Mouse (Mus musculus): ENCODE data around the gene Dcpp2. TPM values are rescaled to one million over a fixed set of nuclear protein-coding genes. Genes with fewer than 3 reads are reported as not detected.
"Not testable (repeated sequence)": the region's sequence is repeated elsewhere in the genome, so short reads cannot be mapped to it uniquely, and the experiment has no call there.

Dcpp2 gene
- not detected in 2 replicates for polyA plus RNA-seq (2016; fragmentation: Nextera tagmentation; extraction: Ambion mirVana)

DNA sequence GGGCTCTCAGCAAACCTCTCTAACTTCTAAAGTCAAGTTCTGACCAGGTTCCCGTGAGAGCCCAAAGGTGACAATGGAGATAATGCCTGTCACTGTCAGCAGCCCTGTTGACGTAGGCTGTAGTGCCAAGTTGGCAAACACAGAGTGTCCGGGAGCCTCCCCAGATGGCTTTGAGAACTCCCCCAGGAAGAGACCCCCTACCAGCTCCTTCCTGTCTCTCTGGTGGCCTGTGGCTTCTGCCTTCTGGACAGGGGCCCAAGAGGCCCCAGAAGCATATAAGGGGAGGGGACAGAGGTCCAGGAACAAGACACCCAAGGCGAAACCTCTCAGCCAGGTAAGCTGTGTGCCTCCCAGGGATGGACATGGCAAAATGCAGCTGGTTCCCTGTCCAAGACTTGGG lies at the start of gene Dcpp2, which contains the start of gene Dcpp1:
Dcpp2 (plus strand) TSS at position 305 of the 400 bp plus-strand sequence.
Dcpp1 (plus strand) TSS at position 301 of the 400 bp plus-strand sequence.
- 84% methylated on average over 4 of the region's 4 CpGs for WGBS
- not testable (repeated sequence) for H3K27me3 ChIP-seq; H3K9me3 ChIP-seq; ATAC-seq (ENCODE audit: insufficient number of reproducible peaks, insufficient read depth, low FRiP score, low TSS enrichment); H3K4me3 ChIP-seq; H3K4me2 ChIP-seq (replicated peaks); H3K36me3 ChIP-seq; H3K9ac ChIP-seq; H3K27ac ChIP-seq; H3K4me1 ChIP-seq

DNA sequence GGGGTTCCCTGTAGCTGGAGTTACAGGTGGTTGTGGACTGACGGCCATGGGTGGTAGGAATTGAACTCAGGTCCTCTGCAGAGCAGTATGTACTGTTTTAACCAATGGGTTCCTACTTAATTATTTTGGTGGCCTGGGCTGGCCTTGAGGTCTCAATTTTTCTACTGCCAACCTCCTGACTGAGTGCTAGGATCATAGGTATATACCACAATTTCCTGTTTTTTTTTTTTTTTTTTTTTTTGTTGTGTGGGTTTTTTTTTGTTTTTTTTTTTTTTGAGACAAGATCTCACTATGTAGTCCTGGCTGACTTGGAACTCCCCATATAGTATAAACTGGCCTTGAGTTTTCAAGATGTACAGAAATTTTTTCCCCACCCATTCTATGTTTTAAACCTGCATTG lies 49.5 kb upstream of the Dcpp2 start:
- Histone ChIP-seq H3K9me3 (no peaks in the 10 kb centered on the region), H3K27ac (no peak overlapping the region), H3K4me1 (peaks cover 12% of the 10 kb centered on the region; the same call in 1 of the 2 replicates), H3K4me3 (no peak overlapping the region), H3K9ac (no peak overlapping the region), H3K4me2 (replicated peaks) (no peak overlapping the region), H3K36me3 (peaks cover 6% of the 10 kb centered on the region), H3K27me3 (peaks cover 33% of the 10 kb centered on the region; the same call in 1 of the 2 replicates)
- ATAC-seq (ENCODE audit: insufficient number of reproducible peaks, insufficient read depth, low FRiP score, low TSS enrichment) = no peak
- 90% methylated on average over 1 of the region's 1 CpGs for WGBS

DNA sequence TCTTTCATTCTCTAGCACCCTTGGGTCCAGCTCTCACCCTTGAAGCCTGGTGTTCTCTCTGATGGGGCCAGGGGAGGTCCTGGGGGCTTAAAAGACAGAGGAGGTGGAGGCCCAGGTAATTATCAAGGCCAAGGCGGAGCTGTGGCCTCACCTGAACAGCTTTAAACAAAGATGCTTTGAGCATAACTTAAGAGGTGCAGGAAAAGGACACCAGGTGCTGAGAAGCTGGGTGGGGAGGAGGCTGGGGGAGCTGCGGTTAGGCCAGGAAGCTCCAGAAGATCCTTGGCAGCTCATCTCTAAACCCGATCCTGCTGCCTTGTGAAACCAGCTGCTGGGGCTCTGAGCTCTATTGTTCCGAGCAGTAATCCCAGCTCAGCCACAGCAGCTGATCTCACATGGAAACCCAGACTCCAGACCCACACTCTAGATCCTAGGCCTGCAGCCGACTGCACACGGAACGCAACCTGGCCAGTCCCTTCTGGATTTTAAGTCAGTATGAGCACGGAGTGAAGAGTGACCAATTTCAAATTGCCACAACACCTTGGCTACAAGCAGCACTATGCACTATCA lies 44.6 kb upstream of the Dcpp2 start, which contains the start of gene Prss33:
Prss33 (minus strand) TSS at position 51 of the 570 bp plus-strand sequence.
- Histone ChIP-seq H3K27me3 (peaks cover 34% of the 10 kb centered on the region; the same call in 1 of the 2 replicates), H3K27ac (no peak within 1 kb of the TSS), H3K4me2 (replicated peaks) (no peak within 1 kb of the TSS), H3K9ac (no peak within 1 kb of the TSS), H3K36me3 (no peaks in the 10 kb centered on the region), H3K9me3 (no peaks in the 10 kb centered on the region), H3K4me3 (no peak within 1 kb of the TSS), H3K4me1 (no peaks in the 10 kb centered on the region)
- no peak for ATAC-seq (ENCODE audit: insufficient number of reproducible peaks, insufficient read depth, low FRiP score, low TSS enrichment)
- 66% methylated on average over 8 of the region's 8 CpGs for WGBS

DNA sequence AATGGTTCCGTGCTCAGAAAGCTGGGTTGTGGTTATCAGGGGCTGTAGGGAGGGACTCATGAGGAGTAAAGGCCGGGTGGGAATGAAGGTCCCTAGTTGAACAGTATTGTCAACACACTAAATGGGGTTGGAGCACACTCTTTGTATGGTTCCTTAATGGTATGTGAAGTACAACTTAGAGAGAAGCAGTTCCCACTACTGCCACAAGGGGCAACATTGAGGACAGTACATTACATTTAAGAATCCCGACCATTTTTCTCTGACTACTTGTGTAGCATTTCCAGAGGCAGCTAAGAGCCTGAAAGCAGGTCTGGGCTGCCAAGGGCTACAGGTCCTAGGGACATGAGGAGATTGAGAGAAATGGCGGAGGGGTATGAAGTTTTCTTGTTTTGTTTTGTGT lies 39.5 kb upstream of the Dcpp2 start:
- Histone ChIP-seq H3K36me3 (no peaks in the 10 kb centered on the region), H3K27me3 (peaks cover 8% of the 10 kb centered on the region; the same call in 1 of the 2 replicates), H3K4me2 (replicated peaks) (no peak overlapping the region), H3K4me1 (no peaks in the 10 kb centered on the region), H3K9me3 (no peaks in the 10 kb centered on the region), H3K4me3 (no peak overlapping the region), H3K9ac (no peak overlapping the region), H3K27ac (no peak overlapping the region)
- no peak for ATAC-seq (ENCODE audit: insufficient number of reproducible peaks, insufficient read depth, low FRiP score, low TSS enrichment)
- WGBS = 33% methylated on average over 4 of the region's 4 CpGs

DNA sequence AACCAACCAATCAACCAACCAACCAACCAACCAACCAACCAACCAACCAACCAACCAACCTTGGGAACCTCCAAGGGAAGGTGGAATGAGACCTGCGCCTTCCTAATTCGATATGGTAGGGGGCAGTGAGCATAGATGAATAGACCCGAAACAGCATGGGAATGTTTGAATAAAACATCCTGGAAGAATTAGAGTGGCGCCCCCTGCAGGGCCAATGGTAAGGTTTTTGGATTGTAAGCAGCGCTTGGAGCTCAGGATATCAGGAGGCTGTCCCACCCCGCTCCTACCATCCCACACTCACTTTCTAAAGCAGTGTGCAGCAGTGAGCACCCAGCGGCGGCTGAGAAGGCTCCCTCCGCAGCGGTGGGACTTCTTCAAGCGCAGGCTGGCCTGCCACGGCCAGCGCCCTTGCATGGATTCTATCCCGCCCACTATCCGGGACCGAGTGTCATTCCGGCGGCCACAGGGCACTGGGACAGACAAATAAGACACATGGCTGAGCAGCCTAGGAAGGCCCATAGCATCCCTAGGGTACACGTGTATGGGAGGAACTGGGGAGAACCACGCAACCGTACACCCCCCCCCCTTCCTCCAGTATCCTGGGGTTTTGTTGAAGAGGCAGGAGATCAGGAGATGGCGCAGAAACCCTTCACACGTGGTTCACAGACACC lies 37.4 kb upstream of the Dcpp2 start:
- 0 out of 2 replicates have a peak overlapping the region, but pooled peaks have one; percentile 15 for H3K4me3 ChIP-seq
- H3K9ac ChIP-seq = no peak overlapping the region
- ATAC-seq (ENCODE audit: insufficient number of reproducible peaks, insufficient read depth, low FRiP score, low TSS enrichment) = no peak
- no peak overlapping the region for H3K27ac ChIP-seq
- H3K9me3 ChIP-seq = no peaks in the 10 kb centered on the region
- H3K36me3 ChIP-seq = no peaks in the 10 kb centered on the region
- H3K4me2 ChIP-seq (replicated peaks) = peak overlapping the region; percentile 40
- H3K27me3 ChIP-seq = peaks cover 5% of the 10 kb centered on the region; the same call in 1 of the 2 replicates
- 42% methylated on average over 23 of the region's 23 CpGs for WGBS
- no peaks in the 10 kb centered on the region for H3K4me1 ChIP-seq

DNA sequence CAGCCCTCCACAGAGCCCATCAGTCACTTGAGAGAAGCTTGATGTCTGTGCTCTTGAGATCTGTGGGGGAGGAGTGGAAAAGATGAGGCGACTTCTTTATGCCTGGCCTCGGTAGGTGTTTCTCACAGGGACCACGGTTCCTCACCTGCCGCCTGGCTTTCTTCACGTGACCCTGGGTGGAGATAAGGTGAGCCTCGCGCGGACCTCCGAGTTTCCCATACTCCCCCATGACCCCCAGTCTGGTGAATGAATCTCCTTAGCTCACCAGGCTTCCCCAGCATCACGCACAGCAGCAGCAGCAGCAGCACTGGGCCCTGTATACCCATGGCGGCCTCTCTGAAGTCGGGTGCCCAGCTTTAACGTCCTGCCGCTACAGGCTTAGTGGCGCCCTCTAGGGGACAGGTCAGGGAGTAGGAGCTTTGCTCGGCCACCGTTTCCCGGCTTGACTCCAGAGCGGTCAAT lies 36.8 kb upstream of the Dcpp2 start, which contains the start of the genes Prss32 and Prss41:
Prss32 (plus strand) TSS at position 44 of the 462 bp plus-strand sequence.
Prss41 (minus strand) TSS at position 361 of the 462 bp plus-strand sequence.
- peak within 1 kb of the TSS; percentile 10; the same call in 1 of the 2 replicates for H3K9ac ChIP-seq
- no peak within 1 kb of the TSS for H3K27ac ChIP-seq
- no peak for ATAC-seq (ENCODE audit: insufficient number of reproducible peaks, insufficient read depth, low FRiP score, low TSS enrichment)

DNA sequence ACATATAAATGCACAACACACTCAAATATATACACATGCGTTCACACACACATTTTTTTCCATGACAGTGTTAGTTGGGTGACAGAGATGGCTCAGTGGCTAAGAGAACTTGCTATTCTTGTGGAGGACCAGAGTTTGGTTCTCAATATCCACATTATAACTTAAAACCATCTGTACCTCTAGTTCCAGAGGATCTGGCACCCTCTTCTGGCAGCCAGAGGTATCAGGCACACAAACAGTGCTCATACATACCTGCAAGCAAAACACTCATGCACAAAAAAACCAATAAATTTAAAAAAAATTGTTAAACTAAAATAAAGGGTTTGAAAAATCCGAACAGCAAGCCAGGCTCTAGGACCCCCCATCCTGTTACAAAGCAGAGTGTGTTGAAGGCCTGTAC lies 30.7 kb upstream of the Dcpp2 start:
- no peak overlapping the region for H3K9ac ChIP-seq
- no peak for ATAC-seq (ENCODE audit: insufficient number of reproducible peaks, insufficient read depth, low FRiP score, low TSS enrichment)
- no peak overlapping the region for H3K27ac ChIP-seq
- H3K9me3 ChIP-seq = no peaks in the 10 kb centered on the region
- H3K4me3 ChIP-seq = no peak overlapping the region
- H3K4me1 ChIP-seq = no peaks in the 10 kb centered on the region
- H3K27me3 ChIP-seq = no peaks in the 10 kb centered on the region
- WGBS = 56% methylated on average over 2 of the region's 2 CpGs
- H3K36me3 ChIP-seq = no peaks in the 10 kb centered on the region
- no peak overlapping the region for H3K4me2 ChIP-seq (replicated peaks)

More for the DNA sequence above, 36.8 kb upstream of the Dcpp2 start, which contains the start of the genes Prss32 and Prss41:
- WGBS = 12% methylated on average over 19 of the region's 19 CpGs
- Histone ChIP-seq H3K4me3 (peak within 1 kb of the TSS; percentile 15; the same call in 1 of the 2 replicates), H3K9me3 (no peaks in the 10 kb centered on the region), H3K27me3 (peaks cover 5% of the 10 kb centered on the region; the same call in 1 of the 2 replicates), H3K36me3 (no peaks in the 10 kb centered on the region), H3K4me1 (no peaks in the 10 kb centered on the region), H3K4me2 (replicated peaks) (peak within 1 kb of the TSS; percentile 40)

DNA sequence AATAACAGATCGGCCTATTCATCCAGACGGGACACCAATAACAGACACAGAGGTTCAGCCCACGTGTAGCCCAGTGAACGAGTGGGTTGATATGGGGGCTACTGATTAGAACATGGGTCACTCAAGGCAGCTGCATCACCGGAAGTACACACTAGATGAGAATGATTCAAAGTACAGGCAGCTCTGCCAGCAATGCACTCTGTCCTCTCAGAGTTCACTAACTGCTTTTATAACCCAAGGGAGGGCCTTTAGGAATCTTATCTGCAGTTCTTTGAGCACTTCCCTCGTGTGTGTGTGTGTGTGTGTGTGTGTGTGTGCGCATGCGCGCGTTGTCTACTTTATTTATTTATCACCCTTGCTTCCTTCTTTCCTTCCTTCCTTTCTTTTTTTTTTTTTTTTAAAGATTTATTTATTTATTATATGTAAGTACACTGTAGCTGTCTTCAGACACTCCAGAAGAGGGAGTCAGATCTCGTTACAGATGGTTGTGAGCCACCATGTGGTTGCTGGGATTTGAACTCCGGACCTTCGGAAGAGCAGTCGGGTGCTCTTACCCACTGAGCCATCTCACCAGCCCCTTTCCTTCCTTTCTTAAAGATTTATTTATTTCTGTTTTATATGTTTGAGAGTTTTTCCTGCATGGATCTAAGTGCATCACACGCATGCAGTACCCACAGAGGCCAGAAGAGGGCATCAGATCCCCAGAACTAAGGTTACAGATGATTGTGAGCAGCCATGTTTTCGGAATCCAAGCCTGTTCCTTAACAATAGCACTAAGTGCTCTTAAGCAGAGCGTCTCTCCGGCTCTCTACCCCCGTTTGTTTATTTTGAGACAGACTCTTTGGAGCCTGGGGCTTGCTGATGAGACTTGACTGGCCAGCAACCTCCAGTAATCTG lies 29.6 kb upstream of the Dcpp2 start:
- Histone ChIP-seq H3K4me2 (replicated peaks) (no peak overlapping the region), H3K36me3 (no peaks in the 10 kb centered on the region), H3K4me1 (no peaks in the 10 kb centered on the region), H3K27ac (no peak overlapping the region), H3K9ac (no peak overlapping the region), H3K27me3 (no peaks in the 10 kb centered on the region), H3K9me3 (no peaks in the 10 kb centered on the region), H3K4me3 (no peak overlapping the region)
- ATAC-seq (ENCODE audit: insufficient number of reproducible peaks, insufficient read depth, low FRiP score, low TSS enrichment) = no peak
- WGBS = 60% methylated on average over 18 of the region's 19 CpGs

DNA sequence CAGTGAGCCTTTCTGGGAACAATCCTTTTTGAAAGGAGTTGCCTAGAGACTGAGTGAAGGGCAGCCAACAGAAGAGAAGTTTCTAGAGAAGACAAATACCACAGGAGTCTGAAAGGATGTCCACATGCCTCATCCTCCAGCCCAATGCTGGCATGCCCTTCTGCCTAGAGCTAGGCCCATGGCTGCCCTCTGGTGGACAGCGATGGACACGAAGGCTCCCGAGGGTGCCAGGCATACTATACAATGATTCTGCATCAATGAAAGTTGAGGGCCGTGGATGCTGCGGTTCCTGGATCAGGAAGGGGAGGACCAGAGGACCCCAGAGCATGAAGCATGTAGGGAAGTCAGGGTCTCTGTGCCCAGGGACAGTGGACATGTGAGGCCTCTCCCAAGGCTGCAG lies 27.4 kb upstream of the Dcpp2 start:
- H3K9me3 ChIP-seq = no peaks in the 10 kb centered on the region
- no peak overlapping the region for H3K9ac ChIP-seq
- no peak overlapping the region for H3K27ac ChIP-seq
- no peak overlapping the region for H3K4me3 ChIP-seq
- ATAC-seq (ENCODE audit: insufficient number of reproducible peaks, insufficient read depth, low FRiP score, low TSS enrichment) = no peak
- WGBS = 28% methylated on average over 5 of the region's 5 CpGs
- H3K36me3 ChIP-seq = no peaks in the 10 kb centered on the region
- H3K27me3 ChIP-seq = no peaks in the 10 kb centered on the region
- no peak overlapping the region for H3K4me2 ChIP-seq (replicated peaks)
- no peaks in the 10 kb centered on the region for H3K4me1 ChIP-seq

DNA sequence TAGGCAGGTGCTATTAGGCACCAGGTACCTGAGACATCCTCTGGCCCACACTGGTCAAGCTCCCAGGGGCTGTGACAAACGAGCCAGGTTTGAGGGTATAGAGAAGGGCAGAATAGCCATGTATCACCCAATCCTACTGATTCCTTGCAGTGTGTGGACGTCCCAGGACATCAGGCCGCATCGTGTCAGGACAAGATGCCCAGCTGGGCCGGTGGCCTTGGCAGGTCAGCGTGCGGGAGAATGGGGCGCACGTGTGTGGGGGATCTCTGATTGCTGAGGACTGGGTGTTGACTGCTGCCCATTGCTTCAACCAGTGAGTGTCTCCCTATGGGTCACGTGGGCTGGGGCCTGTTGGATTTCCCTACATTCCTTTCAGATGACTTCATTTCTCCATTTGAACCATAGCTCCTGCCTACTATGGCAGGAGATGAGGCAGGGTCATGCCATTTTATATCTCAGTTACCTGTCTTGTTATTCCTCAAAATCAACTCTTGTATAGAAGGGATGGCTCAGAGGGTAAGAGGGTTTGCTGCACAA lies 26.4 kb upstream of the Dcpp2 start:
- Histone ChIP-seq H3K27me3 (no peaks in the 10 kb centered on the region), H3K36me3 (no peaks in the 10 kb centered on the region), H3K9ac (no peak overlapping the region), H3K4me1 (no peaks in the 10 kb centered on the region), H3K4me3 (no peak overlapping the region), H3K4me2 (replicated peaks) (no peak overlapping the region), H3K9me3 (no peaks in the 10 kb centered on the region), H3K27ac (no peak overlapping the region)
- WGBS = 86% methylated on average over 10 of the region's 10 CpGs
- ATAC-seq (ENCODE audit: insufficient number of reproducible peaks, insufficient read depth, low FRiP score, low TSS enrichment) = no peak

DNA sequence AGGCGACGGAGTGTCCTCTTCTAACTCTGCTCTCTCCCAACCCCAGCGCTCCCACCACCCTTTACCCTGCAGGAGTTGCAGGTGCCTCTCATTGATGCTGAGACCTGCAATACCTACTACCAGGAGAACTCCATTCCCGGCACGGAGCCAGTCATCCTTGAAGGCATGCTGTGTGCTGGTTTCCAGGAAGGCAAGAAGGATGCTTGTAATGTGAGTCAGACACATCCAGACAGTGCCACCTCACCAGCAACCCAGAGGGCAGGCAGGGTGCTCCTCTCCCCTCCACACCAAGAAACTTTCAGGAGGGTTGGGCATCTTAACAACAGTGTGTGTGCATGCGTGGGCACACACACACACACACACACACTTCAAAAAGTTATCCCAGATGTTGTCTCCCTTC lies 23.5 kb upstream of the Dcpp2 start:
- no peak overlapping the region for H3K4me2 ChIP-seq (replicated peaks)
- H3K36me3 ChIP-seq = no peaks in the 10 kb centered on the region
- WGBS = 85% methylated on average over 6 of the region's 6 CpGs
- H3K27ac ChIP-seq = no peak overlapping the region
- no peaks in the 10 kb centered on the region for H3K27me3 ChIP-seq
- no peaks in the 10 kb centered on the region for H3K4me1 ChIP-seq
- no peaks in the 10 kb centered on the region for H3K9me3 ChIP-seq
- no peak for ATAC-seq (ENCODE audit: insufficient number of reproducible peaks, insufficient read depth, low FRiP score, low TSS enrichment)
- H3K9ac ChIP-seq = no peak overlapping the region
- H3K4me3 ChIP-seq = no peak overlapping the region
